ENCODE assay signal across 8 mouse cellular contexts in genomic region chr19:6331719-6332516, GRCm38 (mm10). TPM values are rescaled to one million over a fixed set of nuclear protein-coding genes. Genes with fewer than 3 reads are reported as not detected.
A peak's percentile ranks its signal among the peaks of the same experiment; 100 is the strongest.
DNase-seq lines count a peak whose midpoint lies in the region; ATAC-seq lines count a peak whose summit lies in the region.

No protein-coding gene starts in this region.

- H3K4me1 ChIP-seq in embryonic facial prominence, embryonic 11.5 days (ENCODE audit: control insufficient read depth, insufficient read depth, low read length), result peaks cover 4% of the 10 kb centered on the region

- H3K36me3 ChIP-seq in embryonic facial prominence, embryonic 11.5 days (replicated peaks; ENCODE audit: control insufficient read depth, insufficient read depth, low read depth, low read length), result no peaks in the 10 kb centered on the region

- no peak overlapping the region for H3K4me3 ChIP-seq in embryonic facial prominence, embryonic 11.5 days (ENCODE audit: low read depth, low read length)

- 24% methylated on average over 13 of the region's 13 CpGs for WGBS in embryonic facial prominence, embryonic 11.5 days

- peak; percentile 65 for DNase-seq in adrenal gland, adult 18-20 months (ENCODE audit: low spot score in 2 of 2)
- no peak for DNase-seq in adrenal gland, adult 8-10 months
- peak; percentile 89 for DNase-seq in NIH3T3 (ENCODE audit: low read depth)
- peak; percentile 86 for DNase-seq in embryonic facial prominence, embryonic 11.5 days (ENCODE audit: low spot score)
- peak; percentile 71 to 84 for DNase-seq in heart, postnatal 14 days
- peak; percentile 59 to 70 for DNase-seq in kidney, postnatal 4 days
- peak; percentile 54 to 76 for DNase-seq in spleen, postnatal 10 days (ENCODE audit: low spot score in 2 of 2)

- no peaks in the 10 kb centered on the region for H3K27me3 ChIP-seq in embryonic facial prominence, embryonic 11.5 days (ENCODE audit: control insufficient read depth, insufficient read depth, low read length)

- no peak overlapping the region for H3K27ac ChIP-seq in embryonic facial prominence, embryonic 11.5 days (replicated peaks; ENCODE audit: low read depth, low read length)

- intact Hi-C loops in heart, postnatal 14 days (cut with DNase I), result loop anchor here (2.0 to 10.0 kb wide), 5 partner anchors 25 to 370 kb away; partner anchors contain the start of genes Cdc42bpg, Pola2, Snx15 and Tm7sf2

- H3K4me2 ChIP-seq in embryonic facial prominence, embryonic 11.5 days (ENCODE audit: low read depth, low read length), result 0 out of 2 replicates have a peak overlapping the region, but pooled peaks have one; percentile 26

- ATAC-seq in embryonic facial prominence, embryonic 11.5 days (replicated peaks; ENCODE audit: insufficient number of reproducible peaks, low FRiP score, low TSS enrichment, low read depth), result no peak
- peak; percentile 59 for ATAC-seq in megakaryocyte progenitor cell, adult 5-6 weeks (replicated peaks; ENCODE audit: poor library complexity)

- peak overlapping the region; percentile 44; the same call in 1 of the 2 replicates for H3K9ac ChIP-seq in embryonic facial prominence, embryonic 11.5 days (replicated peaks; ENCODE audit: low read length)

- H3K9me3 ChIP-seq in embryonic facial prominence, embryonic 11.5 days (replicated peaks; ENCODE audit: control insufficient read depth, low read length), result no peaks in the 10 kb centered on the region

RNA-seq across cellular contexts. Expression of gene Men1, which starts 2.9 kb away (rescaled TPM):
- total RNA-seq in adrenal gland, adult 18-20 months (2021), result 10 to 100 TPM; 48.2 to 54.2 TPM
- 10 to 100 TPM; 53.4 to 67.8 (median 64.5) TPM for total RNA-seq in adrenal gland, adult 8-10 months (2022)
- polyA plus RNA-seq in embryonic facial prominence, embryonic 11.5 days (2014; fragmentation: Nextera tagmentation; extraction: Ambion mirVana), result 49.7 and 51.1 TPM in 2 replicates
- 10 to 100 TPM; 18.2 to 18.5 TPM for total RNA-seq in heart, postnatal 14 days (2021)
- total RNA-seq in megakaryocyte progenitor cell, adult 5-6 weeks (2015), result 22.9 and 23.6 TPM in 2 replicates
- 27.2 and 27.9 TPM in 2 replicates for total RNA-seq in megakaryocyte progenitor cell, adult 5-6 weeks (2017)

RNA-seq across cellular contexts. Expression of gene Map4k2, which starts 9.0 kb away (rescaled TPM):
- 10 to 100 TPM; 31.1 to 40.1 TPM for total RNA-seq in adrenal gland, adult 18-20 months (2021)
- 10 to 100 TPM; 40.6 to 81.6 (median 61.5) TPM for total RNA-seq in adrenal gland, adult 8-10 months (2022)
- 5.6 and 6.4 TPM in 2 replicates for polyA plus RNA-seq in embryonic facial prominence, embryonic 11.5 days (2014; fragmentation: Nextera tagmentation; extraction: Ambion mirVana)
- total RNA-seq in heart, postnatal 14 days (2021), result 10 to 100 TPM; 56.3 TPM
- total RNA-seq in megakaryocyte progenitor cell, adult 5-6 weeks (2015), result 15.8 and 16.3 TPM in 2 replicates
- 30.5 and 45.4 TPM in 2 replicates for total RNA-seq in megakaryocyte progenitor cell, adult 5-6 weeks (2017)

RNA-seq across cellular contexts. Expression of gene Cdc42bpg, which starts 25.7 kb away (rescaled TPM):
- 10 to 100 TPM; 15.1 to 19.3 TPM for total RNA-seq in adrenal gland, adult 18-20 months (2021)
- 10 to 100 TPM; 24.4 to 45.7 (median 38.4) TPM for total RNA-seq in adrenal gland, adult 8-10 months (2022)
- polyA plus RNA-seq in embryonic facial prominence, embryonic 11.5 days (2014; fragmentation: Nextera tagmentation; extraction: Ambion mirVana), result 0.43 and 0.61 TPM in 2 replicates
- total RNA-seq in heart, postnatal 14 days (2021), result 1 to 10 TPM; 8.9 to 9.8 TPM
- total RNA-seq in megakaryocyte progenitor cell, adult 5-6 weeks (2015), result 1.3 and 2.0 TPM in 2 replicates
- total RNA-seq in megakaryocyte progenitor cell, adult 5-6 weeks (2017), result 3.2 and 3.5 TPM in 2 replicates

RNA-seq across cellular contexts. Expression of gene Sf1, which starts 31.6 kb away (rescaled TPM):
- 100 to 1,000 TPM; 233 to 277 TPM for total RNA-seq in adrenal gland, adult 18-20 months (2021)
- 100 to 1,000 TPM; 193 to 274 (median 215) TPM for total RNA-seq in adrenal gland, adult 8-10 months (2022)
- polyA plus RNA-seq in embryonic facial prominence, embryonic 11.5 days (2014; fragmentation: Nextera tagmentation; extraction: Ambion mirVana), result 157 and 172 TPM in 2 replicates
- 100 to 1,000 TPM; 102 to 105 TPM for total RNA-seq in heart, postnatal 14 days (2021)
- 268 and 287 TPM in 2 replicates for total RNA-seq in megakaryocyte progenitor cell, adult 5-6 weeks (2015)
- total RNA-seq in megakaryocyte progenitor cell, adult 5-6 weeks (2017), result 156 and 192 TPM in 2 replicates

RNA-seq across cellular contexts. Expression of gene Pygm, which starts 52.3 kb away (rescaled TPM):
- 10 to 100 TPM; 55.0 to 65.0 TPM for total RNA-seq in adrenal gland, adult 18-20 months (2021)
- 100 to 1,000 TPM in 2 of 4 experiments, 10 to 100 TPM in 2; 47.6 to 119 (median 92.8) TPM for total RNA-seq in adrenal gland, adult 8-10 months (2022)
- 1.4 and 2.8 TPM in 2 replicates for polyA plus RNA-seq in embryonic facial prominence, embryonic 11.5 days (2014; fragmentation: Nextera tagmentation; extraction: Ambion mirVana)
- 100 to 1,000 TPM; 824 to 866 TPM for total RNA-seq in heart, postnatal 14 days (2021)
- total RNA-seq in megakaryocyte progenitor cell, adult 5-6 weeks (2015), result 0.30 and 1.5 TPM in 2 replicates
- 0.47 TPM in 1 of 2 replicates, not detected in the other for total RNA-seq in megakaryocyte progenitor cell, adult 5-6 weeks (2017)
